Mouse (Mus musculus): ENCODE results near the gene Msx1. TPM values are rescaled to one million over a fixed set of nuclear protein-coding genes. Genes with fewer than 3 reads are reported as not detected.
A peak's percentile ranks its signal among the peaks of the same experiment; 100 is the strongest.

Msx1 gene
- polyA plus RNA-seq (2011; ENCODE audit: insufficient read depth, insufficient read length, low read depth, missing spikeins) = 0.68 and 0.72 TPM in 2 replicates

- peak within 1 kb of the TSS; percentile 56 for H3K4me3 ChIP-seq (ENCODE audit: low read depth, low read length)
- no peaks in the 10 kb centered on the region for H3K9me3 ChIP-seq (replicated peaks; ENCODE audit: control insufficient read depth, insufficient read depth, low read length, poor library complexity, severe bottlenecking)
- H3K9ac ChIP-seq (ENCODE audit: low read depth, poor library complexity, severe bottlenecking) = peak within 1 kb of the TSS; percentile 22
- H3K36me3 ChIP-seq (ENCODE audit: control insufficient read depth, insufficient read depth, low read length, poor library complexity, severe bottlenecking) = no peaks in the 10 kb centered on the region
- H3K27ac ChIP-seq (ENCODE audit: insufficient read depth, low read length) = no peak within 1 kb of the TSS
- H3K27me3 ChIP-seq (ENCODE audit: control insufficient read depth, insufficient read depth, low read length, poor library complexity, severe bottlenecking) = peaks cover 58% of the 10 kb centered on the region
- TF ChIP-seq CTCF (IDR thresholded peaks at IDR 0.05; ENCODE audit: low read depth, low read length) (no peak), EP300 (IDR thresholded peaks at IDR 0.05; ENCODE audit: insufficient read depth, low read depth, low read length) (no peak), POLR2A (IDR thresholded peaks at IDR 0.05; ENCODE audit: insufficient read depth, low read length) (no peak)
- H3K4me1 ChIP-seq (ENCODE audit: control insufficient read depth, insufficient read depth, low read length) = no peaks in the 10 kb centered on the region
Measured at GRCm38 (mm10) chr5:37824461-37824795, at the start of gene Msx1. TSS of gene Msx1 (minus strand) at chr5:37824583.

GRCm38 (mm10) chr5:37865471-37865870 lies 41.1 kb upstream of the Msx1 start:
- TF ChIP-seq POLR2A (IDR thresholded peaks at IDR 0.05; ENCODE audit: insufficient read depth, low read length) (no peak), CTCF (IDR thresholded peaks at IDR 0.05; ENCODE audit: low read depth, low read length) (no peak), EP300 (IDR thresholded peaks at IDR 0.05; ENCODE audit: insufficient read depth, low read depth, low read length) (no peak)
- no peaks in the 10 kb centered on the region for H3K4me1 ChIP-seq (ENCODE audit: control insufficient read depth, insufficient read depth, low read length)
- no peaks in the 10 kb centered on the region; the same call in 1 of the 2 replicates for H3K27me3 ChIP-seq (ENCODE audit: control insufficient read depth, insufficient read depth, low read length, poor library complexity, severe bottlenecking)
- no peak overlapping the region for H3K27ac ChIP-seq (ENCODE audit: insufficient read depth, low read length)
- H3K4me3 ChIP-seq (ENCODE audit: low read depth, low read length) = no peak overlapping the region
- no peaks in the 10 kb centered on the region for H3K36me3 ChIP-seq (ENCODE audit: control insufficient read depth, insufficient read depth, low read length, poor library complexity, severe bottlenecking)
- no peak overlapping the region for H3K9ac ChIP-seq (ENCODE audit: low read depth, poor library complexity, severe bottlenecking)
- no peaks in the 10 kb centered on the region for H3K9me3 ChIP-seq (replicated peaks; ENCODE audit: control insufficient read depth, insufficient read depth, low read length, poor library complexity, severe bottlenecking)

GRCm38 (mm10) chr5:37864309-37864708 lies 39.9 kb upstream of the Msx1 start:
- H3K4me1 ChIP-seq (ENCODE audit: control insufficient read depth, insufficient read depth, low read length) = no peaks in the 10 kb centered on the region
- no peak overlapping the region for H3K4me3 ChIP-seq (ENCODE audit: low read depth, low read length)
- TF ChIP-seq POLR2A (IDR thresholded peaks at IDR 0.05; ENCODE audit: insufficient read depth, low read length) = no peak
- no peak for TF ChIP-seq EP300 (IDR thresholded peaks at IDR 0.05; ENCODE audit: insufficient read depth, low read depth, low read length)
- no peak for TF ChIP-seq CTCF (IDR thresholded peaks at IDR 0.05; ENCODE audit: low read depth, low read length)
- H3K9me3 ChIP-seq (replicated peaks; ENCODE audit: control insufficient read depth, insufficient read depth, low read length, poor library complexity, severe bottlenecking) = no peaks in the 10 kb centered on the region
- H3K27me3 ChIP-seq (ENCODE audit: control insufficient read depth, insufficient read depth, low read length, poor library complexity, severe bottlenecking) = no peaks in the 10 kb centered on the region
- H3K36me3 ChIP-seq (ENCODE audit: control insufficient read depth, insufficient read depth, low read length, poor library complexity, severe bottlenecking) = no peaks in the 10 kb centered on the region
- H3K27ac ChIP-seq (ENCODE audit: insufficient read depth, low read length) = no peak overlapping the region
- no peak overlapping the region for H3K9ac ChIP-seq (ENCODE audit: low read depth, poor library complexity, severe bottlenecking)

- Histone ChIP-seq H3K27me3 (ENCODE audit: control insufficient read depth, insufficient read depth, low read length, poor library complexity, severe bottlenecking) (no peaks in the 10 kb centered on the region), H3K9ac (ENCODE audit: low read depth, poor library complexity, severe bottlenecking) (no peak overlapping the region), H3K36me3 (ENCODE audit: control insufficient read depth, insufficient read depth, low read length, poor library complexity, severe bottlenecking) (no peaks in the 10 kb centered on the region), H3K9me3 (replicated peaks; ENCODE audit: control insufficient read depth, insufficient read depth, low read length, poor library complexity, severe bottlenecking) (no peaks in the 10 kb centered on the region), H3K4me3 (ENCODE audit: low read depth, low read length) (no peak overlapping the region), H3K4me1 (ENCODE audit: control insufficient read depth, insufficient read depth, low read length) (no peaks in the 10 kb centered on the region), H3K27ac (ENCODE audit: insufficient read depth, low read length) (no peak overlapping the region)
- no peak for TF ChIP-seq EP300 (IDR thresholded peaks at IDR 0.05; ENCODE audit: insufficient read depth, low read depth, low read length)
Measured at GRCm38 (mm10) chr5:37860846-37861245, 36.5 kb upstream of the Msx1 start.

GRCm38 (mm10) chr5:37860151-37860721 lies 35.9 kb upstream of the Msx1 start:
- Histone ChIP-seq H3K9me3 (replicated peaks; ENCODE audit: control insufficient read depth, insufficient read depth, low read length, poor library complexity, severe bottlenecking) (no peaks in the 10 kb centered on the region), H3K4me1 (ENCODE audit: control insufficient read depth, insufficient read depth, low read length) (no peaks in the 10 kb centered on the region), H3K27ac (ENCODE audit: insufficient read depth, low read length) (no peak overlapping the region), H3K36me3 (ENCODE audit: control insufficient read depth, insufficient read depth, low read length, poor library complexity, severe bottlenecking) (no peaks in the 10 kb centered on the region), H3K27me3 (ENCODE audit: control insufficient read depth, insufficient read depth, low read length, poor library complexity, severe bottlenecking) (no peaks in the 10 kb centered on the region), H3K9ac (ENCODE audit: low read depth, poor library complexity, severe bottlenecking) (no peak overlapping the region), H3K4me3 (ENCODE audit: low read depth, low read length) (no peak overlapping the region)
- no peak for TF ChIP-seq CTCF (IDR thresholded peaks at IDR 0.05; ENCODE audit: low read depth, low read length)
- TF ChIP-seq EP300 (IDR thresholded peaks at IDR 0.05; ENCODE audit: insufficient read depth, low read depth, low read length) = no peak
- no peak for TF ChIP-seq POLR2A (IDR thresholded peaks at IDR 0.05; ENCODE audit: insufficient read depth, low read length)

GRCm38 (mm10) chr5:37857763-37858545 lies 33.6 kb upstream of the Msx1 start:
- no peaks in the 10 kb centered on the region for H3K4me1 ChIP-seq (ENCODE audit: control insufficient read depth, insufficient read depth, low read length)
- no peaks in the 10 kb centered on the region for H3K27me3 ChIP-seq (ENCODE audit: control insufficient read depth, insufficient read depth, low read length, poor library complexity, severe bottlenecking)
- H3K9me3 ChIP-seq (replicated peaks; ENCODE audit: control insufficient read depth, insufficient read depth, low read length, poor library complexity, severe bottlenecking) = no peaks in the 10 kb centered on the region
- H3K36me3 ChIP-seq (ENCODE audit: control insufficient read depth, insufficient read depth, low read length, poor library complexity, severe bottlenecking) = no peaks in the 10 kb centered on the region
- no peak overlapping the region for H3K27ac ChIP-seq (ENCODE audit: insufficient read depth, low read length)
- H3K9ac ChIP-seq (ENCODE audit: low read depth, poor library complexity, severe bottlenecking) = no peak overlapping the region
- H3K4me3 ChIP-seq (ENCODE audit: low read depth, low read length) = no peak overlapping the region
- TF ChIP-seq CTCF (IDR thresholded peaks at IDR 0.05; ENCODE audit: low read depth, low read length) = no peak
- no peak for TF ChIP-seq POLR2A (IDR thresholded peaks at IDR 0.05; ENCODE audit: insufficient read depth, low read length)
- no peak for TF ChIP-seq EP300 (IDR thresholded peaks at IDR 0.05; ENCODE audit: insufficient read depth, low read depth, low read length)
